Mouse (Mus musculus) bone marrow, adult 2 months (tissue): Measurements from ENCODE around the gene D030056L22Rik. TPM values are rescaled to one million over a fixed set of nuclear protein-coding genes. Genes with fewer than 3 reads are reported as not detected.

Experiments
- H3K27ac ChIP-seq: fragments of 200-500 bp; 2 replicates; pipeline ENCODE4 v1.5.1; 2012; ENCODE audit warnings: low read depth, mild to moderate bottlenecking, control low read depth, inconsistent platforms, low read length; ENCODE audit not compliant: control insufficient read depth, poor library complexity, insufficient read depth
- H3K4me1 ChIP-seq: fragments of 200-500 bp; 2 replicates; pipeline ENCODE4 v1.6.1; 2011; ENCODE audit warnings: low read length; ENCODE audit not compliant: control insufficient read depth, insufficient read depth
- H3K4me3 ChIP-seq: fragments of 200-500 bp; replicated peaks from 2 replicates; pipeline ENCODE3; 2011; ENCODE audit warnings: mild to moderate bottlenecking, low read depth, low read length, control low read depth; ENCODE audit not compliant: control insufficient read depth
- CTCF ChIP-seq: fragments of 200-500 bp; IDR thresholded peaks from 2 replicates; pipeline ENCODE4 v1.5.1; 2011; ENCODE audit warnings: low read length, control low read depth; ENCODE audit not compliant: control insufficient read depth, insufficient read depth
- WGBS: fragments of 180-500 bp; shearing (Covaris S2); methylation state at CpG from one replicate; pipeline ENCODE4 v1.1.7; 2018; 5-methylcytosine and 5-hydroxymethylcytosine counted together
- polyA plus RNA-seq: library from polyadenylated mRNA; stranded (reverse); fragments of >200 nt; gene quantifications from 2 replicates; pipeline ENCODE4 v1.2.4, GENCODE M21; 2011; ENCODE audit warnings: low replicate concordance; ENCODE audit not compliant: missing spikeins, insufficient read depth, insufficient read length

The D030056L22Rik gene
- polyA plus RNA-seq, 1 experiment, result 35.6 TPM

DNA sequence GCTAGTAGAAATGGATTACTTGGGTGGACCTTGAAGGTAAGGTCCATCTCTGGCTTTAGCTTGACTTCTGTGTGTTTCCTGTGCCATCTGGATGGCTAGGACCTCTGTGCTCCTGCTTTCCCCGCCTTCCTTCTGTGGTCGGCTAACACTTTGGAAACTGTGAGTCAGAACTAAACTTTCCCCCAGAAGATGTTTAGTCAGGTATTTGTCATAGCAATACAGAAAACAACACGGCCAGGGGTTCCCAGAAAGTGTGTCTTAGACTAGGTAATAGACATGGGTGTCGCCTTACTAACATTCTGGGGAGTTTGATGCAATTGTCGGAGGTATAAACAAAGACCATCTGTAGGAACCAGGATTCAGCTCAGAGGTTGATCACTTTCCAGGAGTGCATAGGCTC is 53.4 kb downstream of the D030056L22Rik start:
- no peaks in the 10 kb centered on the region for H3K4me1 ChIP-seq
- 75% methylated on average over 5 of the region's 5 CpGs for WGBS
- no peak overlapping the region for H3K27ac ChIP-seq
- no peak for TF ChIP-seq CTCF
- no peak overlapping the region for H3K4me3 ChIP-seq

Other genes with a start within 250 kb of the D030056L22Rik start
- gene Ostf1, start 81.4 kb upstream of the D030056L22Rik start, polyA plus RNA-seq, result 32.5 and 64.7 TPM in 2 replicates
- 3.0 and 14.9 TPM in 2 replicates for gene Nmrk1, start 81.2 kb upstream of the D030056L22Rik start, polyA plus RNA-seq
- gene Carnmt1, start 42.4 kb upstream of the D030056L22Rik start, polyA plus RNA-seq, result 7.8 and 9.8 TPM in 2 replicates
- not detected in 2 replicates for gene Trpm6, start 36.8 kb downstream of the D030056L22Rik start, polyA plus RNA-seq